ENCODE assay signal across 23 mouse cellular contexts in genomic region chr14:28820970-28821369, GRCm38 (mm10).
DNase-seq lines count a peak whose midpoint lies in the region; ATAC-seq lines count a peak whose summit lies in the region.
"Had no signal": no experiment of that assay in that cellular context is flagged by ENCODE, and none has a peak within 500 bp of the region (broad histone marks: within the 10 kb centered on the region; RNA-seq: fewer than 3 reads in every experiment).

No protein-coding gene starts in this region.

- no peaks in the 10 kb centered on the region for H3K9me3 ChIP-seq in forebrain, embryonic 14.5 days (replicated peaks; ENCODE audit: control insufficient read depth, low read length)
- H3K9me3 ChIP-seq in forebrain, embryonic 10.5 days = no peaks in the 10 kb centered on the region
- no peaks in the 10 kb centered on the region for H3K9me3 ChIP-seq in limb, embryonic 10.5 days (replicated peaks)
- H3K9me3 ChIP-seq: heart, embryonic 10.5 days; liver, embryonic 13.5 days; midbrain, embryonic 15.5 days; neural tube, embryonic 13.5 days had no signal

- H3K9ac ChIP-seq in forebrain, embryonic 14.5 days (ENCODE audit: low read length) = no peak overlapping the region
- H3K9ac ChIP-seq: liver, embryonic 13.5 days; midbrain, embryonic 15.5 days; neural tube, embryonic 13.5 days had no signal

- no peak overlapping the region for H3K27ac ChIP-seq in forebrain, embryonic 14.5 days (ENCODE audit: low read depth, low read length)
- H3K27ac ChIP-seq in forebrain, embryonic 10.5 days = no peak overlapping the region
- no peak overlapping the region for H3K27ac ChIP-seq in limb, embryonic 10.5 days
- H3K27ac ChIP-seq: heart, embryonic 10.5 days; liver, embryonic 13.5 days; midbrain, embryonic 15.5 days; neural tube, embryonic 13.5 days had no signal

- H3K36me3 ChIP-seq in forebrain, embryonic 14.5 days (ENCODE audit: control insufficient read depth, insufficient read depth, low read length) = no peaks in the 10 kb centered on the region
- H3K36me3 ChIP-seq in forebrain, embryonic 10.5 days (replicated peaks) = no peaks in the 10 kb centered on the region
- no peaks in the 10 kb centered on the region for H3K36me3 ChIP-seq in limb, embryonic 10.5 days
- H3K36me3 ChIP-seq: heart, embryonic 10.5 days; liver, embryonic 13.5 days; midbrain, embryonic 15.5 days; neural tube, embryonic 13.5 days had no signal

- no peaks in the 10 kb centered on the region for H3K27me3 ChIP-seq in forebrain, embryonic 14.5 days (replicated peaks; ENCODE audit: control insufficient read depth, insufficient read depth, low read length)
- no peaks in the 10 kb centered on the region for H3K27me3 ChIP-seq in forebrain, embryonic 10.5 days (ENCODE audit: poor library complexity, severe bottlenecking)
- no peaks in the 10 kb centered on the region for H3K27me3 ChIP-seq in limb, embryonic 10.5 days (ENCODE audit: low read depth, poor library complexity, severe bottlenecking)
- H3K27me3 ChIP-seq: liver, embryonic 13.5 days; midbrain, embryonic 15.5 days; neural tube, embryonic 13.5 days had no signal

- no peaks in the 10 kb centered on the region for H3K4me1 ChIP-seq in forebrain, embryonic 14.5 days (ENCODE audit: control insufficient read depth, insufficient read depth, low read length)
- H3K4me1 ChIP-seq in forebrain, embryonic 10.5 days = no peaks in the 10 kb centered on the region
- peaks cover 14% of the 10 kb centered on the region for H3K4me1 ChIP-seq in limb, embryonic 10.5 days
- H3K4me1 ChIP-seq: heart, embryonic 10.5 days; liver, embryonic 13.5 days; midbrain, embryonic 15.5 days; neural tube, embryonic 13.5 days had no signal

- WGBS in forebrain, embryonic 14.5 days = 68% methylated on average over 5 of the region's 5 CpGs
- 89% methylated on average over 5 of the region's 5 CpGs for WGBS in forebrain, embryonic 10.5 days
- WGBS in limb, embryonic 10.5 days = 89% methylated on average over 5 of the region's 5 CpGs

- no peak overlapping the region for H3K4me3 ChIP-seq in forebrain, embryonic 14.5 days (ENCODE audit: low read depth, low read length)
- no peak overlapping the region for H3K4me3 ChIP-seq in forebrain, embryonic 10.5 days
- H3K4me3 ChIP-seq in limb, embryonic 10.5 days = no peak overlapping the region
- H3K4me3 ChIP-seq: heart, embryonic 10.5 days; liver, embryonic 13.5 days; midbrain, embryonic 15.5 days; myocyte; neural tube, embryonic 13.5 days had no signal

- H3K4me2 ChIP-seq in forebrain, embryonic 14.5 days (ENCODE audit: low read length) = no peak overlapping the region
- H3K4me2 ChIP-seq: liver, embryonic 13.5 days; midbrain, embryonic 15.5 days; neural tube, embryonic 13.5 days had no signal

- ATAC-seq in forebrain, embryonic 14.5 days = no peak
- ATAC-seq: forebrain, embryonic 16.5 days; hindbrain, embryonic 16.5 days; intestine, embryonic 16.5 days; midbrain, embryonic 15.5 days had no signal

- peak; percentile 49 for DNase-seq in forebrain, embryonic 14.5 days (ENCODE audit: low spot score)
- DNase-seq in forebrain, embryonic 10.5 days (ENCODE audit: extremely low spot score, low spot score) = no peak
- peak; percentile 3 for DNase-seq in layer of hippocampus, adult 9-11 months
- DNase-seq in layer of hippocampus, adult 9-10 months (ENCODE audit: low spot score) = no peak
- peak; percentile 5 for DNase-seq in right cerebral cortex, postnatal 25 days
- no peak for DNase-seq in right cerebral cortex, postnatal 14 days
- DNase-seq in embryo, embryonic 9.5 days (ENCODE audit: extremely low spot score) = no peak
- no peak for DNase-seq in limb, embryonic 10.5 days (ENCODE audit: low spot score)
- DNase-seq: adrenal gland, postnatal 10 days; cerebellum, adult 9-10 months; gastrocnemius, postnatal 10 days; kidney, postnatal 36 days; liver, embryonic 13.5 days; lung, adult 2 months; lung, postnatal 14 days; retina, postnatal 1 day had no signal

Comparison
In these comparisons a context has a peak if more than half of its experiments do, and no peak if none do; other contexts are left out.
1. DNase-seq: peak in forebrain, embryonic 14.5 days (single experiment), layer of hippocampus, adult 9-11 months (single experiment) and right cerebral cortex, postnatal 25 days (single experiment); none in forebrain, embryonic 10.5 days (single experiment), layer of hippocampus, adult 9-10 months (single experiment), right cerebral cortex, postnatal 14 days (single experiment), embryo, embryonic 9.5 days (single experiment) and limb, embryonic 10.5 days (single experiment).